Mouse (Mus musculus) heart, adult 8-10 months (tissue): ENCODE results near the gene Sh3tc1. TPM values are rescaled to one million over a fixed set of nuclear protein-coding genes. Genes with fewer than 3 reads are reported as not detected.

Source experiments
- DNase-seq: peaks from one replicate; pipeline ENCODE4 v3.0.0; 2022; ENCODE audit warnings: low spot score
- total RNA-seq, 4 experiments: library from RNA; stranded (reverse); gene quantifications; 2 replicates each; pipeline ENCODE4 v1.2.4; 2022

Sh3tc1 gene
- total RNA-seq, 4 experiments from 2014 or later: 6.5 to 9.1 (median 7.9) TPM

GRCm38 (mm10) chr5:35721933-35722332 is 17.9 kb downstream of the Sh3tc1 start:
- DNase-seq: no peak

- DNase-seq: no peak
Measured at GRCm38 (mm10) chr5:35719880-35720279, 19.9 kb downstream of the Sh3tc1 start.

- DNase-seq: no peak
Measured at GRCm38 (mm10) chr5:35719343-35719742, 20.4 kb downstream of the Sh3tc1 start.

GRCm38 (mm10) chr5:35718817-35719216 is 21.0 kb downstream of the Sh3tc1 start:
- DNase-seq: no peak

GRCm38 (mm10) chr5:35717946-35718345 is 21.8 kb downstream of the Sh3tc1 start:
- DNase-seq: no peak

GRCm38 (mm10) chr5:35717455-35717854 is 22.3 kb downstream of the Sh3tc1 start:
- no peak for DNase-seq

- DNase-seq: no peak
Measured at GRCm38 (mm10) chr5:35713649-35714354, 26.0 kb downstream of the Sh3tc1 start.

- no peak for DNase-seq
Measured at GRCm38 (mm10) chr5:35712517-35712916, 27.3 kb downstream of the Sh3tc1 start.

- no peak for DNase-seq
Measured at GRCm38 (mm10) chr5:35710931-35711330, 28.9 kb downstream of the Sh3tc1 start.

GRCm38 (mm10) chr5:35710481-35710880 is 29.3 kb downstream of the Sh3tc1 start:
- no peak for DNase-seq

GRCm38 (mm10) chr5:35705411-35705810 is 34.4 kb downstream of the Sh3tc1 start:
- DNase-seq: no peak

GRCm38 (mm10) chr5:35703814-35704213 is 36.0 kb downstream of the Sh3tc1 start:
- no peak for DNase-seq

- DNase-seq: no peak
Measured at GRCm38 (mm10) chr5:35703183-35703582, 36.6 kb downstream of the Sh3tc1 start.

- no peak for DNase-seq
Measured at GRCm38 (mm10) chr5:35702582-35703140, 37.1 kb downstream of the Sh3tc1 start.

- DNase-seq: peak; percentile 58
Measured at GRCm38 (mm10) chr5:35701042-35701441, 38.7 kb downstream of the Sh3tc1 start.

- no peak for DNase-seq
Measured at GRCm38 (mm10) chr5:35695815-35696214, 44.0 kb downstream of the Sh3tc1 start.

GRCm38 (mm10) chr5:35693638-35694037 is 46.1 kb downstream of the Sh3tc1 start:
- DNase-seq: no peak

- DNase-seq: no peak
Measured at GRCm38 (mm10) chr5:35691246-35691645, 48.5 kb downstream of the Sh3tc1 start.

- DNase-seq: peak; percentile 35
Measured at GRCm38 (mm10) chr5:35690485-35691165, 49.2 kb downstream of the Sh3tc1 start.

GRCm38 (mm10) chr5:35689374-35689773 is 50.4 kb downstream of the Sh3tc1 start:
- no peak for DNase-seq

- no peak for DNase-seq
Measured at GRCm38 (mm10) chr5:35688851-35689250, 50.9 kb downstream of the Sh3tc1 start.

- no peak for DNase-seq
Measured at GRCm38 (mm10) chr5:35687098-35687497, 52.7 kb downstream of the Sh3tc1 start.

- no peak for DNase-seq
Measured at GRCm38 (mm10) chr5:35686336-35686735, 53.5 kb downstream of the Sh3tc1 start.
